Mouse (Mus musculus) hindbrain, embryonic 16.5 days (tissue): ENCODE measurements at regions not wholly inside any gene's neighbourhood (a gene's known extent, or its start where the extent isn't known, plus 50 kb on each side); places are given as distances from the start of the nearest gene placed in this dataset.

Experiments used
- ATAC-seq: fragments of 200-750 bp; cut with Nextera tagmentation; 2 replicates; pipeline ENCODE4 v1.8.0; 2017; ENCODE audit warnings: moderate TSS enrichment, moderate library complexity
- H3K27ac ChIP-seq: fragments of 300-500 bp; sonication (generic); 2 replicates; pipeline ENCODE4 v1.5.1; 2014; ENCODE audit warnings: low read depth, mild to moderate bottlenecking, control low read depth, low read length, moderate library complexity
- H3K27me3 ChIP-seq: fragments of 300-500 bp; sonication (generic); replicated peaks from 2 replicates; pipeline ENCODE4 v1.6.1; 2014; ENCODE audit warnings: low read length; ENCODE audit not compliant: control insufficient read depth, insufficient read depth
- H3K36me3 ChIP-seq: fragments of 300-500 bp; sonication (generic); 2 replicates; pipeline ENCODE4 v1.6.1; 2014; ENCODE audit warnings: mild to moderate bottlenecking, low read length, moderate library complexity, mixed read lengths; ENCODE audit not compliant: control insufficient read depth, insufficient read depth
- H3K4me1 ChIP-seq: fragments of 300-500 bp; sonication (generic); 2 replicates; pipeline ENCODE4 v1.6.1; 2014; ENCODE audit warnings: low read depth, low read length; ENCODE audit not compliant: control insufficient read depth, insufficient read depth
- H3K4me2 ChIP-seq: fragments of 300-500 bp; sonication (generic); 2 replicates; pipeline ENCODE4 v1.6.1; 2014; ENCODE audit warnings: mild to moderate bottlenecking, low read length, control low read depth, moderate library complexity
- H3K4me3 ChIP-seq: fragments of 300-500 bp; sonication (generic); 2 replicates; pipeline ENCODE4 v1.5.1; 2014; ENCODE audit warnings: mild to moderate bottlenecking, low read length, control low read depth, moderate library complexity
- H3K9ac ChIP-seq: fragments of 300-500 bp; sonication (generic); 2 replicates; pipeline ENCODE4 v1.6.1; 2014; ENCODE audit warnings: low read depth, mild to moderate bottlenecking, control low read depth, low read length, moderate library complexity
- H3K9me3 ChIP-seq: fragments of 300-500 bp; sonication (generic); 2 replicates; pipeline ENCODE4 v1.6.1; 2014; ENCODE audit warnings: mild to moderate bottlenecking, low read length, moderate library complexity; ENCODE audit not compliant: control insufficient read depth
- WGBS: fragments of 180-500 bp; shearing (Covaris S2); extraction: QIAGEN DNeasy Blood & Tissue Kit; methylation state at CpG from one replicate; pipeline ENCODE4 v1.1.7; 2014; 5-methylcytosine and 5-hydroxymethylcytosine counted together

- H3K36me3 ChIP-seq = no peaks in the 10 kb centered on the region
- no peak overlapping the region for H3K4me2 ChIP-seq
- no peak overlapping the region for H3K27ac ChIP-seq
- H3K9me3 ChIP-seq = no peaks in the 10 kb centered on the region
- H3K9ac ChIP-seq = no peak overlapping the region
- H3K4me1 ChIP-seq = no peaks in the 10 kb centered on the region
- H3K27me3 ChIP-seq = no peaks in the 10 kb centered on the region
- H3K4me3 ChIP-seq = no peak overlapping the region
- WGBS = 60% methylated on average over 3 of the region's 3 CpGs
- no peak for ATAC-seq
Observed at GRCm38 (mm10) chr10:111410121-111410520, 62.9 kb upstream of the Nap1l1 start.

DNA sequence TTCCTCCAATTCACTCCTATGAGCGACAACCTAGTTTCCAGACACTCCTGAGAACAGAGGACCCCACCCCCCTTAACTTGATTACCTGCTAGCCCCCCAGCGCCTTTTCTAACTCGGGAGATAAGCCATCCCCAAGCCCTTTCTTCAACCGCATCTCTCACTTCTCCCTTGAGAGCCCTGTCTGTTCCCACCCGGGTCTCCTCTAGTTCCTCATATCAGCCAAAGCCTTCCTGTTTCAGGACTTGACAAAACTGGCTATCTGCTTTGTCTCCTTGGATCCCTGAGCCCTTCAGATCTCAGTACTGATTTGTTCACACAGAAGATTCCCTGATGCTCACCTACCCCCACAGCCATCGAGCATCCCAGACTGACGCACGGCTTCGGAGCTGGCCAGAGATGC, 61.5 kb upstream of the Nap1l1 start:
- Histone ChIP-seq H3K9ac (no peak overlapping the region), H3K27me3 (no peaks in the 10 kb centered on the region), H3K4me2 (no peak overlapping the region), H3K27ac (no peak overlapping the region), H3K4me1 (no peaks in the 10 kb centered on the region), H3K4me3 (no peak overlapping the region), H3K9me3 (no peaks in the 10 kb centered on the region), H3K36me3 (no peaks in the 10 kb centered on the region)
- 90% methylated on average over 9 of the region's 9 CpGs for WGBS
- ATAC-seq = no peak

GRCm38 (mm10) chr10:111416611-111417130, 56.4 kb upstream of the Nap1l1 start:
- Histone ChIP-seq H3K27me3 (no peaks in the 10 kb centered on the region), H3K27ac (no peak overlapping the region), H3K9me3 (no peaks in the 10 kb centered on the region), H3K36me3 (no peaks in the 10 kb centered on the region), H3K4me1 (peaks cover 10% of the 10 kb centered on the region), H3K4me3 (no peak overlapping the region), H3K9ac (no peak overlapping the region), H3K4me2 (no peak overlapping the region)
- ATAC-seq = no peak
- WGBS = 79% methylated on average over 6 of the region's 6 CpGs

DNA sequence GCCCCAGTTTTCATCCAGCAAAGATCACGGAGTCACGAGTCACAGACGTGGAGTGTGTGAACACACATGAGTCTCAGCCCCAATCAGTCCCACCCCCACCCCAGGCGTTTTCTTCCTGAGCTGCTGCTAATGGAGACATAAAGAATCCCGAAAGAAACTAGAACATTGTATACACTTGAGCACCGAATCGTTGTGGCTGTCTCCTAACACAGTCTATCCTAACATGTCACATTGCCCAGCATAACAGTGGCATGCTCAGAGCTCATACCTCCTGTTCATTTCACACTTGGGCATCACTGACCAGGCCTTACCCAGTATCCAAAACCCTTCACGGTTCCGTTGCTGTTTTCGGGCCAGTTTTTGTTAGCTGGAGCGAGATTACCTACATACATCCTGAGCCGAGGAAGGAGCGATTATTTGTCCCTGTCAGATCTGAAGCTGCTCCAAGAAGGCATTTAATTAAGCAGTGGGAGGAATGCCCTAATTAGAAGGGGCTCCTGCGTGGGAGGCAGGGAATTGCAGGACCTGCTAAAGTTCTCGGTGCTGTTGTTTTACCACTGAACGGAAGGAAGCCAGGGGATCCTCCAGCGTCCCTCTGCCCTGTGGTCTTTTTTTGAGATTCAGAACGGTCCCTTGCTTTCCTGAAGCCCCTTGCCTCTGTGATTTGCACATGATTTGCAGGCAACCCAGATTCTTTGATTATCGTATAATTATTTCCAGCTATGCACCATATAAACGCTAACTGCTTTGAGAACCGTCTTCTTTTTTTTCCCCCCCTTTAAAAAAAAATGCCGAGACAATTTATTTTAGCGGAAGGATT, 53.4 kb upstream of the Nap1l1 start:
- Histone ChIP-seq H3K9ac (peak overlapping the region; percentile 47; the same call in 1 of the 2 replicates), H3K9me3 (no peaks in the 10 kb centered on the region), H3K36me3 (no peaks in the 10 kb centered on the region), H3K27ac (no peak overlapping the region), H3K4me1 (peaks cover 10% of the 10 kb centered on the region), H3K4me3 (peak overlapping the region; percentile 24), H3K4me2 (peak overlapping the region; percentile 59), H3K27me3 (no peaks in the 10 kb centered on the region)
- ATAC-seq = peak; percentile 49; the same call in 1 of the 2 replicates
- 27% methylated on average over 23 of the region's 23 CpGs for WGBS

- no peak overlapping the region for H3K27ac ChIP-seq
- H3K9ac ChIP-seq = 0 out of 2 replicates have a peak overlapping the region, but pooled peaks have one; percentile 47
- 15% methylated on average over 7 of the region's 7 CpGs for WGBS
- peaks cover 10% of the 10 kb centered on the region for H3K4me1 ChIP-seq
- H3K27me3 ChIP-seq = no peaks in the 10 kb centered on the region
- no peaks in the 10 kb centered on the region for H3K36me3 ChIP-seq
- H3K9me3 ChIP-seq = no peaks in the 10 kb centered on the region
- peak overlapping the region; percentile 59 for H3K4me2 ChIP-seq
- ATAC-seq = no peak; the same call in 1 of the 2 replicates
- peak overlapping the region; percentile 24 for H3K4me3 ChIP-seq
Observed at GRCm38 (mm10) chr10:111420195-111420838, 52.7 kb upstream of the Nap1l1 start.

DNA sequence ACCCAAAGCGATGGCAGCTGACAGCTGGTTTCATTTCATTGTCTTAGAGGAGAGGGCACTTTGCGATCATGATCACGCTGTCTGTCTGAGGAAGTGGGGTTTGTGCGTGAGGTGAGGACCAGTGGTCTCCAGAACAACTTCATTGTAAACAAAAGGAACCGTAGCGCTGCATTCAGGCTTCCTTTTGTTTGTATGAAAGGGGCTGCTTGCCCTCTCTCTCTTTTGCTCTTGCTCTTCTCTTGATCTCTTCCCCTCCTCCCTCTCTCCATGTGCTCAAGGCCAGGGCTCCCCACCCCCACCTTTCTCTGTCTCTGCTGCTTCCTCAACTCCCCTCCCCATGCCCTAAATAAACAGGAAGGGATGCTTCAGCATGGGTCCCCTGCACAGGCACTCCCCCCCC, 51.0 kb upstream of the Nap1l1 start:
- Histone ChIP-seq H3K9me3 (no peaks in the 10 kb centered on the region), H3K36me3 (no peaks in the 10 kb centered on the region), H3K4me3 (no peak overlapping the region), H3K27ac (no peak overlapping the region), H3K4me2 (peak overlapping the region; percentile 19), H3K27me3 (no peaks in the 10 kb centered on the region), H3K9ac (no peak overlapping the region), H3K4me1 (peaks cover 10% of the 10 kb centered on the region)
- WGBS = 13% methylated on average over 6 of the region's 6 CpGs
- ATAC-seq = no peak

- no peaks in the 10 kb centered on the region for H3K27me3 ChIP-seq
- H3K4me3 ChIP-seq = 0 out of 2 replicates have a peak overlapping the region, but pooled peaks have one; percentile 9
- peak overlapping the region; percentile 47 for H3K4me2 ChIP-seq
- ATAC-seq = no peak
- H3K4me1 ChIP-seq = peaks cover 10% of the 10 kb centered on the region
- H3K9ac ChIP-seq = no peak overlapping the region
- WGBS = 31% methylated on average over 11 of the region's 11 CpGs
- no peaks in the 10 kb centered on the region for H3K36me3 ChIP-seq
- no peak overlapping the region for H3K27ac ChIP-seq
- no peaks in the 10 kb centered on the region for H3K9me3 ChIP-seq
Observed at GRCm38 (mm10) chr10:111422649-111423048, 50.4 kb upstream of the Nap1l1 start.
